Mouse (Mus musculus) kidney, adult 18-20 months (tissue): Measurements from ENCODE around the gene Neto2.
"Not testable (repeated sequence)": the region's sequence is repeated elsewhere in the genome, so short reads cannot be mapped to it uniquely, and the experiment has no call there.

ENCODE experiments used
- DNase-seq: peaks from one replicate; pipeline ENCODE4 v3.0.0; 2021

Gene Neto2

DNA sequence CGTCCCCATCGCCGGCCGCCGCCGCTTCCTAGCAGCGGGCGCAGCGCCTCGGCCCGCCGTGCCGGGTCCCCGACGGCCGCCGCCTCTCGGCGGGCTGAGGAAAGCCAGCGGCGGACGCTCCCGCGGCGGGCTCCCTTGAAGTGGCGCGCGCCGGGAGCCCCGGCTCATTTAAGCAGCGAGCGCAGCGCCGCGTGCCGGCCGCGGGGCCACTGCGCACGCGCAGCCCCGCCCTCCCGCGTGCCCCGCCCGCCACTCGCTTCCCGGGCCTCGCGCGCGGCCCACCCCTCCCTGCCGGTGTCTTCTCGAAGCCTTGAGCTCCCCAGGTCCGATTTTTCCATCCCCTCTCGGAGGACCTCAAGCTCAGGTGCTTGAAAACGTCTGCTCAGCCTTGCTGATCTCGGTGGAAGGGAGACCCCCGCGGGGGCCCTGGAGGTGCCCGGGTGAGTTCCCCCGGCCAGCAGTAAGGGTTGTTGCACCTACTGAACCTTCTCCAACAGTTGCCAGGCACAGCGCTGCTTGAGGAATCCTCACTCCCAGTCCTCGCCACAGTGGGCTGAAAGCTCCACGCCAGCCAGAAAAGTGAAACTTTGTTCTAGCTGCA, at the start of gene Neto2:
Gene Neto2 (minus strand): TSS at position 174 of the 601 bp plus-strand sequence.
- peak; percentile 68 for DNase-seq

DNA sequence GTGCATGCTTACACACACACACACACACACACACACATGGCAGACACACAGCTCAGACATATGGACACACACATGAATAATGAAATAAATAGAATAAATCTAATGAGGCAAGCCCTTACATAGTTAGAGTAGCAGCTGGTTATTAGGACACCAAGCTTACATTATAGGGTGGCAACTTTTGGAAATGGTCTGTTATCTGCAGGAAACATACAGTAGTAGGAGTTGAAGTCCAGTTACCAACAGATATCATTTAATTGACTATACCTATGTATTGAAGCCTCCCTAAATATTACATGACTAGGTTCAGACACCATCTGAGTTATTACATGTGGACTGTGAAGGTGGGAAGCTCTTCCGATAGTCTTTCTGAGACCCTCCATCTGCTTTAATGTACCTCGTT, 44.3 kb upstream of the Neto2 start:
- no peak for DNase-seq

DNA sequence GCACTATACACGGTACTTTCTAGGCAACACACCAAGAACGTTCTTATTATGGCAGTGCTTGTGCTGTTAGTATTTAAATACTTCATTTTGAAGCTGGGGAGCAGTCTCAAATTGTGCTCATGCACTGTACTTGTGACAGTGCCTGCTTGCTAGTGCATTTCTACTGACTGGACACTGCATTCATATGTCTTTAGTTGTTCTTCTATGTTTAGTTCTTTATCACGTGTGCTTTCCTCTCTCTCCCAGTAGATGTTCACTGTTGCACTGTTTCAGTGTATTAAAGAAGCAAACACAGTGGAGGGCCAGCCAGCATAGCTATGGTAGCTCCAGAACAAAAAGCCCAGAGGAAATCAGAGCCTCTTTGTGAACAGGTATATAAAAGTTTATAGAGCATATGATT, 29.8 kb upstream of the Neto2 start:
- no peak for DNase-seq

DNA sequence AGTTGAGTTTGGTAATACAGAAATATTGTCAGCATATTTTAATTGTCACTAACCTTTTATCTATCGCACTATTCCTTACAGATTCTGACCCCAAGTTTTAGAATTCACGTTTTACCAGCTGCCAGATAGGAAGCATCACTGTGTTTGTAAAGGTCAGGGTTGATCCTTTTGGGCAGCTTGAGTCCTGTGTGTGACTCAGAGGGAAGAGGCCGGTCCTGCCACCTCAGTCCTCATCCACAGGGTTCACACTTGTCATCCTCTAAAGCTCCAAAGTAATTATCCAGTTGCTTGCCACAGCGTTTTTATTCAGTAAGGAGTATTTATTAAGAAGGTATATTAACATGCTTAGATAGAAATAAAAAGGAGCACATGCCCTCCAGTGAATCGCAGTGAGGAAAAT, 16.5 kb upstream of the Neto2 start:
- no peak for DNase-seq

DNA sequence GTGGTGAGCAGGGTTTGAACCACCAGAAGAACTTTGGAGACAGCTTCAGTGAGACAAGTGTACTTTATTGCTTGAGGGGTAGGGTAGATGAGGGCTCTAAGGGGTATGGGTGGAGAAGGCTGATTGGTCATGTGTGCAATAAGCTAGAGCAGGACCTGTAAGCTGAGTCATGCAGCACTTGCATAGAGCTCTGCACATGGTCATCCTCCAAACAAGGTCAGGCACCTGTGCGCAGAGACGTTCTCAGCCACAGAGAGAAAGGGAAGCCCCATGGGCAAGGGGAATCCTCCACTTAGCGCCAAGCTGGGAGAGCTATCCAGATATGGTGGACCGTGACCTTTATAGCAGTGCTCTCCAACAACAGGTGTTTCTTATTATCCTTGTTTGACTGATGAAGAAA, 16.0 kb upstream of the Neto2 start:
- no peak for DNase-seq

- no peak for DNase-seq
Measured at GRCm38 (mm10) chr8:85706988-85707387, 6.3 kb upstream of the Neto2 start.

GRCm38 (mm10) chr8:85700101-85700750, 498 bp downstream of the Neto2 start:
- peak; percentile 21 for DNase-seq

GRCm38 (mm10) chr8:85699051-85699450, 1.7 kb downstream of the Neto2 start:
- peak; percentile 59 for DNase-seq

DNA sequence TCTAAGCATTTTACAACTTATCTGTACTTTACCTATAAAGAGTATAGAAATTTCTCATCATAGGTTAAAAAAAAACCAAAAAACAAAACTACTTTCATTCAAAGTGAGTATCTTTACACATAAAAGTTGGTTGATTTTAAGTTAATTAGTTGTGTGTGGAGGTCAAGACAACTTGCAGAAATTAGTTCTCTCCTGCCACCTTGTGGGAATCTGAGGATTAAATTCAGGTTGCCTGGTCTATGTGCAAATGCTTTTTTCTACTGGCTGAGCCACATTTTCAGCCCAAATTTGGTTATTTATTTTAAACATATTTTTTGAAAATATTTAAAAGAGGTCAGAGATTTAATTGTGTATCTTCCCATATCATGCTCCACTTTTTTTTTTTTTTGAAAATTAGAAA, 35.6 kb downstream of the Neto2 start:
- DNase-seq, result peak; percentile 4

DNA sequence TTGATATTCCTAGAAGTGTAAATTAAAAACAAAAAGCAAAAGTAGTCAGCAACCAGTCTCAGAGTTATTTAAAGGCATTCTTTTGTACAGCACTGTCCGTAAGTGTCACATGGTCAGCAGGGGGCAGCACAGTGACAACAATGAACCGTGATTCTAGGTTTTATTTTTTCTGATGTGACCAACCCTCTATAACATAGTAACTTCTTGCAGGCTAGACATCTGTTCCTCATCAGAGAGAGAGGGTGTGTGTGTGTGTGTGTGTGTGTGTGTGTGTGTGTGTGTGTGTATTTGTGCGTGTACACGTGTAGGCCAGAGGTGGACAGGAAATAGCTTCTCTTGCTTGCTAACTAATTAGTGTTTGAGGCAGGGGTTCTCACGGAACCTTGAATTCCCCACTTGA, 38.7 kb downstream of the Neto2 start:
- DNase-seq, result peak; percentile 60

DNA sequence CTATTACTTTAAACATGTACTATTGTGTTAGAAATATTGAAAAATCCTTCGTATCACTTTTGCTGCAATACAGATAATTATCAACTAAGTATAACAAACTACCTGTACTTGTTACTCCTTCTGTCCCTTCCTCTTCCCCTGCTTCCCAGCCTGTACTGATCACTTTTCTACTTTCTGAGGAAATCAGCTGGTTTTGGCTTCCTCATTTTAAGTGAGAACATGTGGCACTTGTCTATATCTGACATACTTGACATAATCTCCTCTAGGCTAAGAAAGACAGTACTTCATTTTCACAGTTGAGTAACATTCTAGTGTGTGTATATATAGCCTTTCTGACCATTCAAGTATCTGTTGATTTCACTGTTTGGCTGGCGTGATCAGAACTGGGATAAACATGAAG, 49.5 kb downstream of the Neto2 start:
- DNase-seq, result no peak

DNA sequence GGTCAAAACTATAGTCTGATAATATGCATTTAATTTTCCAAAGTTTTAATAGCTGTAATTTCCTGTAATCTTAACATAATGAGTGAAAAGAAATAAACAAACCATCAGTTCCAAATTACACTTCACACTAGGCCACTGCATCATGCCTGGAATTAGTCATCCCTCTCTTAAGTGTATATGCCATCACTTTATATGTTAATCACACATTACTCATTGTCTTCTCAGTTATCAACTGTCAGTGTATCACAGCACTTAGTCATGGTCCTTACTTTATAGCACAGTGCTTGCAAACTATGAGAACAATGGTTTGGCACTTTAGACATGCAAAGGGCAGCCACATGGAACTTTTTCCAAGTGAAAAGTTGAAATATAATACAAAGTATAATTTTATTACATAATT, 52.2 kb downstream of the Neto2 start:
- DNase-seq, result no peak

DNA sequence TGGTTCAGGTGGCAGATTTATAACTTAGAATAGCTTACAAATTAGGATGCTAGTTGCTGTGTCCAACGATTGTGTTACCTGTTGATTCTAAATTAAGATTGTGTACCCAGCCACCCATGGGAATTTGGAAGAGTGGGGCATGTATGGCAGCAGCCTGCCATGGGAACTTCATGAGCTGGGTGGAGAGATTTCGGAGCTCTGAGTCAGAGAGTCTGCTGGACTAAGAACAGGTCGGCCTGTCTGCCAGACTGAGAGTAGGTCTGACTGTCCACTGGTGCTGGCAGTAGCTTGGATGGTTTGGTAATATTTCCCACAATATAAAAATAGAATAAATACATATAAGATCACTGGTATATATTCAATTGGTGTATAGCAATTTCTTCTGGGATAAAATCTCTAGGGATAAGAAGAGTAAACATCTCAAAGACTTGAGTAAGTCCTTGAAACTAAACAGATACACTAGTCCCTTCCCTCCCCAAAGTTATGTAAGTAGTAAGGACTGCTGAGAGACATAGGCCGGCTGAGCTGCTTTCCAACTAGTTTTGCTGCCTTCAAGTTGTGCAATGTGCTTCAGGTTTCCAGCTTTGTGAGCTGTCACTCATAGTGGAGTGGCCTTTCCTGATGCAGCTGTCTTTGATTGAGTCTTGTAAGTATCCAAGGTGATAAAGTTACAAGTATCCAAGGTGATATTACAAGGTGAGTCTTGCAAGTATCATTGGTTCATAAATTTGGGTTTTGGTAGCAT, 55.6 kb downstream of the Neto2 start:
- DNase-seq, result no peak

- DNase-seq, result no peak
Measured at GRCm38 (mm10) chr8:85624450-85624849, 76.3 kb downstream of the Neto2 start.

- DNase-seq, result no peak
Measured at GRCm38 (mm10) chr8:85623246-85623645, 77.5 kb downstream of the Neto2 start.

DNA sequence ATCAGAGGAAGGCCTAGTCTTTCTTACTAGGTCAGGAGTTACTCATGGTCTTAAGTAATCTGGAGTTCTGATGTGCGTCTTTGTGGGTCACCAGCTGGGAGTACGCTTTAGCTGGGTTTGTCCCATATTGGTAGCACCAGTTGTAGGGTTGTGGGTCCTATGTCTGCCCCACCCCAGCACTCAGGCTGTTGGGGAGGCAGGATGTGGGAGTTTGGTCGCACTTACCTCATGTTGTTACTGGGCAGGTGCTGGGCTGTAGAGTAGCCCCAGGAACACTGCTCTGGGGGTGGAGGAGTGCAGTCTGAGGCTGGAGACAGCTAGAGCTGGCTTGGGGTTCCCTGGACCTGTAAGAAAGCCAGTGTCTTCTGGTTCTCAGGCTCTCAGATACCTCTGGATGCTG, 81.9 kb downstream of the Neto2 start:
- no peak for DNase-seq

GRCm38 (mm10) chr8:85617125-85617524, 83.6 kb downstream of the Neto2 start:
- DNase-seq, result not testable (repeated sequence)

GRCm38 (mm10) chr8:85608836-85609235, 91.9 kb downstream of the Neto2 start:
- DNase-seq, result no peak

- no peak for DNase-seq
Measured at GRCm38 (mm10) chr8:85607804-85608203, 92.9 kb downstream of the Neto2 start.

- no peak for DNase-seq
Measured at GRCm38 (mm10) chr8:85606974-85607373, 93.8 kb downstream of the Neto2 start.

- DNase-seq, result no peak
Measured at GRCm38 (mm10) chr8:85606561-85606960, 94.2 kb downstream of the Neto2 start.

GRCm38 (mm10) chr8:85604201-85604600, 96.5 kb downstream of the Neto2 start:
- DNase-seq, result no peak

GRCm38 (mm10) chr8:85603203-85603895, 97.4 kb downstream of the Neto2 start:
- DNase-seq, result peak; percentile 65

GRCm38 (mm10) chr8:85602737-85603136, 98.0 kb downstream of the Neto2 start:
- DNase-seq, result no peak
